Mouse (Mus musculus): ENCODE measurements around the gene Gngt2.

- TF ChIP-seq CTCF (IDR thresholded peaks at IDR 0.05; ENCODE audit: low read depth, low read length) (no peak), POLR2A (IDR thresholded peaks at IDR 0.05; ENCODE audit: borderline replicate concordance, low read depth, low read length) (no peak)
Observed at GRCm38 (mm10) chr11:95833006-95833570, 3.9 kb upstream of the Gngt2 start.

All from bone marrow macrophage, adult 2 months (primary cell).